Comparison of ENCODE assay signal across 25 mouse cellular contexts in the genomic region with DNA sequence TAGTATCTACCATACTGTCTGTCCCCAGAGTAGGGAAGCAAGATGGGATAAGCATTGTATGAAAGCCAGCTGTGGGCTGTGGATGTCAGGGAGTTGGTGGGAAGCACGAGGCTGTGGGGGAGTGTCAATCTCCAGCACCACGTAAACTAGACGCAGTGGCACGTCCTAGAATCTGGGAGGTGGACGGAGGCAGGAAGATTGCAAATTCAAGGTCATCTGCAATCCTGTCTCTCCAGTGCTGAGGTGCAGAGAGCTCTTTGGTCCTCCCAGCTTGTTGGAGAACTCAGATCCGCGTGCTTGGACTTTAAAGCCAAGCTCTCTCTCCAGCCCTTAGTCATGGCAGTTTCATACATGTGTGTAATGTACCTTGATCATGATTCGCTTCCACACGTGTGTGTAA. TPM values are rescaled to one million over a fixed set of nuclear protein-coding genes. Genes with fewer than 3 reads are reported as not detected.
DNase-seq lines count a peak whose midpoint lies in the region; ATAC-seq and TF ChIP-seq lines count a peak whose summit lies in the region.
"Had no signal": no experiment of that assay in that cellular context is flagged by ENCODE, and none has a peak within 500 bp of the region (broad histone marks: within the 10 kb centered on the region; RNA-seq: fewer than 3 reads in every experiment).

No protein-coding gene starts in this region.

- peaks cover 5% of the 10 kb centered on the region for H3K79me2 ChIP-seq in heart, adult 2 months (replicated peaks; ENCODE audit: control insufficient read depth, insufficient read depth, low read length)
- H3K79me2 ChIP-seq in macrophage (ENCODE audit: inconsistent target): peaks cover 84% of the 10 kb centered on the region

- H3K27ac ChIP-seq in heart, adult 2 months: peak overlapping the region; percentile 38
- peak overlapping the region; percentile 37; the same call in 1 of the 2 replicates for H3K27ac ChIP-seq in heart, embryonic 16.5 days (ENCODE audit: low read length)
- H3K27ac ChIP-seq in spleen, adult 2 months (ENCODE audit: insufficient read depth, low read length): peak overlapping the region; percentile 19
- peak overlapping the region; percentile 62 for H3K27ac ChIP-seq in macrophage
- H3K27ac ChIP-seq: hindbrain, embryonic 10.5 days; limb, embryonic 15.5 days had no signal

- TF ChIP-seq POLR2A in heart, adult 2 months (IDR thresholded peaks at IDR 0.05; ENCODE audit: insufficient read depth, low read depth, low read length): no peak
- no peak for TF ChIP-seq POLR2A in spleen, adult 2 months (IDR thresholded peaks at IDR 0.05; ENCODE audit: low read depth, low read length)

- peaks cover 30% of the 10 kb centered on the region for H3K4me1 ChIP-seq in heart, adult 2 months (ENCODE audit: control insufficient read depth, insufficient read depth, low read length)
- peaks cover 41% of the 10 kb centered on the region for H3K4me1 ChIP-seq in heart, embryonic 16.5 days (ENCODE audit: control insufficient read depth, insufficient read depth, low read length)
- H3K4me1 ChIP-seq in spleen, adult 2 months (ENCODE audit: control insufficient read depth, insufficient read depth, insufficient read length): peaks cover 17% of the 10 kb centered on the region

- H3K4me2 ChIP-seq in heart, embryonic 16.5 days (ENCODE audit: low read depth, low read length): no peak overlapping the region
- H3K4me2 ChIP-seq: limb, embryonic 15.5 days; midbrain, embryonic 11.5 days had no signal

- intact Hi-C loops in heart, adult 2 months (cut with DNase I): no loop called here
- intact Hi-C loops in heart, postnatal 10 days (cut with DNase I): no loop called here
- intact Hi-C loops in heart, postnatal 36 days (cut with DNase I): no loop called here

- no peak for DNase-seq in heart, adult 2 months
- no peak for DNase-seq in heart, postnatal 10 days
- no peak for DNase-seq in heart, postnatal 36 days
- no peak for DNase-seq in spleen, adult 2 months (ENCODE audit: low read depth in 1 of 2, low spot score in 2 of 2)
- no peak for DNase-seq in spleen, postnatal 14 days (ENCODE audit: low spot score in 2 of 2)
- no peak for DNase-seq in ovary, postnatal 14 days (ENCODE audit: low spot score)
- DNase-seq: adrenal gland, postnatal 36 days; cerebellum, adult 18-20 months; cerebellum, postnatal 14 days; kidney, adult 11 months; kidney, postnatal 14 days; left cerebral cortex, postnatal 4 days; right cerebral cortex, adult 18-20 months; right cerebral cortex, postnatal 4 days; thymus, postnatal 25 days had no signal

- TF ChIP-seq CTCF in heart, adult 2 months (IDR thresholded peaks at IDR 0.05): no peak
- TF ChIP-seq CTCF in spleen, adult 2 months (IDR thresholded peaks at IDR 0.05; ENCODE audit: extremely low read depth, insufficient read depth, insufficient read length, insufficient replicate concordance): no peak

- no peaks in the 10 kb centered on the region; the same call in 1 of the 2 replicates for H3K9me3 ChIP-seq in heart, embryonic 16.5 days (replicated peaks; ENCODE audit: control insufficient read depth, low read length)
- H3K9me3 ChIP-seq: hindbrain, embryonic 10.5 days; limb, embryonic 15.5 days had no signal

- TF ChIP-seq EP300 in heart, adult 2 months (IDR thresholded peaks at IDR 0.05; ENCODE audit: insufficient read depth, low read depth, low read length): no peak

- no peaks in the 10 kb centered on the region for H3K27me3 ChIP-seq in heart, adult 2 months (ENCODE audit: control insufficient read depth, insufficient read depth, low read length)
- H3K27me3 ChIP-seq in heart, embryonic 16.5 days (ENCODE audit: control insufficient read depth, insufficient read depth, low read length): no peaks in the 10 kb centered on the region
- no peaks in the 10 kb centered on the region for H3K27me3 ChIP-seq in spleen, adult 2 months (ENCODE audit: control insufficient read depth, insufficient read depth, low read length)
- H3K27me3 ChIP-seq: limb, embryonic 15.5 days had no signal

- no peak overlapping the region for H3K4me3 ChIP-seq in heart, adult 2 months
- H3K4me3 ChIP-seq in heart, embryonic 16.5 days (ENCODE audit: low read length): no peak overlapping the region
- no peak overlapping the region for H3K4me3 ChIP-seq in spleen, adult 2 months (ENCODE audit: extremely low read depth, insufficient read depth, insufficient read length)
- H3K4me3 ChIP-seq in macrophage (ENCODE audit: inconsistent target): no peak overlapping the region
- H3K4me3 ChIP-seq: hindbrain, embryonic 10.5 days; limb, embryonic 15.5 days had no signal

- peaks cover 28% of the 10 kb centered on the region for H3K36me3 ChIP-seq in heart, adult 2 months (ENCODE audit: control insufficient read depth, insufficient read depth, low read length)
- peaks cover 3% of the 10 kb centered on the region; the same call in 1 of the 2 replicates for H3K36me3 ChIP-seq in heart, embryonic 16.5 days (ENCODE audit: control insufficient read depth, insufficient read depth)
- peaks cover 5% of the 10 kb centered on the region; the same call in 1 of the 2 replicates for H3K36me3 ChIP-seq in spleen, adult 2 months (ENCODE audit: control insufficient read depth, insufficient read depth, low read length)
- no peaks in the 10 kb centered on the region; the same call in 1 of the 2 replicates for H3K36me3 ChIP-seq in macrophage (ENCODE audit: inconsistent target)

- no peak for ATAC-seq in heart, embryonic 16.5 days (replicated peaks; ENCODE audit: extremely low read depth, insufficient read depth, low FRiP score)
- ATAC-seq: lung, postnatal 0 days had no signal

- WGBS in heart, adult 2 months: 33% methylated on average over 9 of the region's 9 CpGs
- 51% methylated on average over 9 of the region's 9 CpGs for WGBS in heart, embryonic 16.5 days
- whole genome bisulfite sequencing in spleen, adult 2 months: 89% methylated on average over 9 of the region's 9 CpGs
- 85% methylated on average over 9 of the region's 9 CpGs for WGBS in macrophage (ENCODE audit: missing documents)

- H3K9ac ChIP-seq in heart, adult 2 months (ENCODE audit: low read depth, low read length): no peak overlapping the region
- no peak overlapping the region for H3K9ac ChIP-seq in heart, embryonic 16.5 days (ENCODE audit: low read length)
- H3K9ac ChIP-seq: limb, embryonic 15.5 days had no signal

RNA-seq across cellular contexts. Expression of gene Wasf2, which starts 36.5 kb away (rescaled TPM):
- total RNA-seq in heart, adult 2 months (2021): 10 to 100 TPM; 77.5 to 83.8 TPM
- 34.6 and 39.7 TPM in 2 replicates for polyA plus RNA-seq in heart, adult 2 months (2012; rRNA removed)
- total RNA-seq in heart, postnatal 10 days (2021): 100 to 1,000 TPM; 134 to 164 TPM
- polyA plus RNA-seq in heart, embryonic 16.5 days (2015; fragmentation: Nextera tagmentation; extraction: Ambion mirVana): 45.0 and 66.3 TPM in 2 replicates
- total RNA-seq in heart, postnatal 36 days (2021): 10 to 100 TPM; 81.4 to 89.2 TPM
- polyA plus RNA-seq in spleen, adult 2 months (2012; rRNA removed): 76.2 and 87.6 TPM in 2 replicates
- 100 to 1,000 TPM in 21 of 26 experiments, 10 to 100 TPM in 5; 72.9 to 153 (median 117) TPM for total RNA-seq in macrophage (2018; cell fraction: chromatin; rRNA removed)
- total RNA-seq in macrophage (2018; cell fraction: cytosol; rRNA removed): 100 to 1,000 TPM; 107 to 139 (median 117) TPM
- 100 to 1,000 TPM in 13 of 26 experiments, 10 to 100 TPM in 13; 73.3 to 148 (median 98.6) TPM for total RNA-seq in macrophage (2018; cell fraction: nucleus; rRNA removed)
- polyA plus RNA-seq in macrophage (2018): 68.1 to 117 TPM (median 91.5 TPM) in 3 replicates

RNA-seq across cellular contexts. Expression of gene Cd164l2, which starts 45.2 kb away (rescaled TPM):
- total RNA-seq in heart, adult 2 months (2021): not detected
- 0.53 and 0.66 TPM in 2 replicates for polyA plus RNA-seq in heart, adult 2 months (2012; rRNA removed)
- total RNA-seq in heart, postnatal 10 days (2021): not detected
- 0.66 TPM in 1 of 2 replicates, not detected in the other for polyA plus RNA-seq in heart, embryonic 16.5 days (2015; fragmentation: Nextera tagmentation; extraction: Ambion mirVana)
- under 1 TPM in 1 of 2 experiments, not detected in 1; 0.51 TPM for total RNA-seq in heart, postnatal 36 days (2021)
- polyA plus RNA-seq in spleen, adult 2 months (2012; rRNA removed): 0.19 and 0.54 TPM in 2 replicates
- not detected for total RNA-seq in macrophage (2018; cell fraction: chromatin; rRNA removed)
- not detected for total RNA-seq in macrophage (2018; cell fraction: cytosol; rRNA removed)
- total RNA-seq in macrophage (2018; cell fraction: nucleus; rRNA removed): 1 to 10 TPM in 1 of 26 experiments, under 1 TPM in 2, not detected in 23; 0.85 to 3.4 (median 0.88) TPM
- polyA plus RNA-seq in macrophage (2018): not detected in 3 replicates
- total RNA-seq: megakaryocyte progenitor cell, adult 5-6 weeks had no signal
- polyA plus RNA-seq: forebrain, embryonic 11.5 days had no signal

RNA-seq across cellular contexts. Expression of gene Gpr3, which starts 45.6 kb away (rescaled TPM):
- under 1 TPM in 1 of 2 experiments, not detected in 1; 0.11 TPM for total RNA-seq in heart, adult 2 months (2021)
- polyA plus RNA-seq in heart, adult 2 months (2012; rRNA removed): 0.15 and 0.37 TPM in 2 replicates
- total RNA-seq in heart, postnatal 10 days (2021): under 1 TPM in 1 of 2 experiments, not detected in 1; 0.12 TPM
- 0.14 and 0.29 TPM in 2 replicates for polyA plus RNA-seq in heart, embryonic 16.5 days (2015; fragmentation: Nextera tagmentation; extraction: Ambion mirVana)
- under 1 TPM in 1 of 2 experiments, not detected in 1; 0.16 TPM for total RNA-seq in heart, postnatal 36 days (2021)
- polyA plus RNA-seq in spleen, adult 2 months (2012; rRNA removed): 0.02 TPM in 1 of 2 replicates, not detected in the other
- total RNA-seq in macrophage (2018; cell fraction: chromatin; rRNA removed): not detected
- under 1 TPM in 1 of 26 experiments, not detected in 25; 0.07 TPM for total RNA-seq in macrophage (2018; cell fraction: cytosol; rRNA removed)
- under 1 TPM in 1 of 26 experiments, not detected in 25; 0.59 TPM for total RNA-seq in macrophage (2018; cell fraction: nucleus; rRNA removed)
- polyA plus RNA-seq in macrophage (2018): not detected in 3 replicates
- total RNA-seq: gastrocnemius, postnatal 4 days had no signal
- polyA plus RNA-seq: limb, embryonic 15.5 days; liver, embryonic 16.5 days; lung, postnatal 0 days had no signal
